Mouse (Mus musculus) thymus, postnatal 36 days (tissue): ENCODE results near the gene Sirt4.

Experiments
- DNase-seq, 2 experiments: peaks; one replicate each; pipeline ENCODE4 v3.0.0; 2022; ENCODE audit warnings: mixed read lengths in 2 of 2

The Sirt4 gene

GRCm38 (mm10) chr5:115432395-115432794 lies 52.1 kb downstream of the Sirt4 start:
- DNase-seq: no peak

DNA sequence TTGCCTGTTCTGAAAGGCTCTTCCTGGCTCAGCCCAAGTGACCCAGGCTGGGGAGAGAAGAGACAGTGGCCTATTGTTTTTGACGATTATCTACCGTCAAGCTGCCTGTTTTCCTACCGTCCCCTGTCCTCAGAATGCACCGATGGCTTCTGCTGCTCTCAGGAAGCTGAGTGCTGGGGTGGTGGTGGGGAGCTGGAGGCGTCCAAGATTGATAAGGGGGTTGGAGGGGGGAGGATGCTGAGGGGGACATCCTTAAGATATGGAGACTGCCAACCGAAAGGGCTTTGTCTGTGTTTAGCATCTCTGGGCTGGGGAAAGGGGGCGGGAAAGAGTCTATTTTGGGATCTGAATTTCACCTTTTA lies 52.6 kb downstream of the Sirt4 start:
- DNase-seq: no peak

DNA sequence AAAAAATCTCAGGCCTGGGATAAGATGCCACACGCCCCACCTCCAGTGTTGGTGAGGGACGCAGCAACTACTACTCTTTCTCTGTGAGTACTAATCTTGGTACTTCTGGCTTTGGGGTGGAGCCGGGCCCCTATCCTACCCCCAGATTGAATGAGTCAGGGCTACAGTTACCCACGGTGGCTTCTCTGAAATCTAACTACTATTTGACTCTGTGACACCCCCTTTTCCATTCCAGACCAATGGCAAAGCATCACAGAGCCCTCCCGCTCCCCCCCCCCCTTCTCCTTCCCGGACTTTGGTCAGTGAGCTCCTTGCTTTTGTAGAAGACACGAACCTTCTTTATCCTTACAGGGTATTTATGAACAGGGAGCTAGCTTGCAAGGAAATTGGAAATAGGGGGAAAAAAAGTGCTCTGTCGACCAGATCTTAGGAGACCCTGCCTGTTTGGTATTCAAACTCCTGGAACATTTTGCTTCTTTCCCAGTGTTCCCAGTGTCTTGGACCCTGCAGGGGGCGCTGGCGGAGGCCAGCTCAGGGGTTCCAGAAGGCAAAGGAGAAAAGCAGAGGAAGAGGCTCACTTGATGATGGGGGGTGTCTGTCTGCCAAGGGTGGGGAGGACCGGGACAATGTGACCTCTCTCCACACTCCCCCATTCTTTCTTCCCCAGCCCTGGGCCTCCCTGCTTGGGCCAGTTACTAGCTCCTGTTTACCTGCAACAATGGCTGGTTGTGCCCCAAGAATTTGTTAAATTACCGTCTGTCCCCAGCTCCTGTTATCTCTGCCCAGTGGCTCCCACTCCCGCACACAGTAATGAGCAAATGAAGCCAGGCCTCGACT lies 53.2 kb downstream of the Sirt4 start:
- DNase-seq: no peak

GRCm38 (mm10) chr5:115430187-115430960 lies 54.2 kb downstream of the Sirt4 start:
- no peak for DNase-seq

GRCm38 (mm10) chr5:115429359-115430186 lies 55.0 kb downstream of the Sirt4 start, which contains the start of gene Msi1:
Gene Msi1 (plus strand): TSS chr5:115429599.
- no peak for DNase-seq

GRCm38 (mm10) chr5:115428831-115429358 lies 55.6 kb downstream of the Sirt4 start:
- DNase-seq: no peak
